Mouse (Mus musculus) CH12.LX (cell line): ENCODE measurements around the gene Gphb5.

ENCODE experiments used
- CHD1 ChIP-seq: IDR thresholded peaks from 2 replicates; pipeline ENCODE4 v1.6.1; 2012; ENCODE audit warnings: low read depth, low read length, improper control_type of control experiment, inconsistent platforms
- CHD2 ChIP-seq: IDR thresholded peaks from 2 replicates; pipeline ENCODE4 v1.6.1; 2011; ENCODE audit warnings: low read length, improper control_type of control experiment
- CTCF ChIP-seq, 2 experiments: IDR thresholded peaks in 1 of 2; conservative IDR thresholded peaks in 1 of 2; 2 replicates each; pipeline ENCODE4 v1.5.1; 2011 to 2012; ENCODE audit warnings: low read depth in 2 of 2, low read length in 2 of 2, improper control_type of control experiment in 1 of 2, inconsistent platforms in 1 of 2, mild to moderate bottlenecking in 1 of 2, moderate library complexity in 1 of 2
- E2F4 ChIP-seq: IDR thresholded peaks from 2 replicates; pipeline ENCODE4 v1.6.1; 2011; ENCODE audit warnings: low read depth, low read length, improper control_type of control experiment; ENCODE audit not compliant: insufficient replicate concordance
- EP300 ChIP-seq: IDR thresholded peaks from 2 replicates; pipeline ENCODE4 v1.6.1; 2011; ENCODE audit warnings: low read length, improper control_type of control experiment
- JUN ChIP-seq: IDR thresholded peaks from 2 replicates; pipeline ENCODE4 v1.6.1; 2011; ENCODE audit warnings: low read depth, mild to moderate bottlenecking, low read length, improper control_type of control experiment, moderate library complexity; ENCODE audit not compliant: insufficient read depth
- MYC ChIP-seq: IDR thresholded peaks from 2 replicates; pipeline ENCODE4 v1.6.1; 2011; ENCODE audit warnings: low read depth, mild to moderate bottlenecking, improper control_type of control experiment, low read length
- POLR2A ChIP-seq: IDR thresholded peaks from 2 replicates; pipeline ENCODE4 v1.6.1; 2011; ENCODE audit warnings: low read depth, mild to moderate bottlenecking, improper control_type of control experiment, low read length
- RCOR1 ChIP-seq: conservative IDR thresholded peaks from 2 replicates; pipeline ENCODE4 v1.6.1; 2012; ENCODE audit warnings: low read depth, mild to moderate bottlenecking, inconsistent platforms, low read length, improper control_type of control experiment
- TBP ChIP-seq: conservative IDR thresholded peaks from 2 replicates; pipeline ENCODE4 v1.6.1; 2011; ENCODE audit warnings: low read depth, low read length, improper control_type of control experiment
- UBTF ChIP-seq: IDR thresholded peaks from 2 replicates; pipeline ENCODE4 v1.6.1; 2012; ENCODE audit warnings: low read depth, mild to moderate bottlenecking, inconsistent platforms, low read length, improper control_type of control experiment, moderate library complexity
- ZC3H11A ChIP-seq: IDR thresholded peaks from 2 replicates; pipeline ENCODE4 v1.6.1; 2012; ENCODE audit warnings: low read depth, mild to moderate bottlenecking, inconsistent platforms, low read length, improper control_type of control experiment
- ZMIZ1 ChIP-seq: IDR thresholded peaks from 2 replicates; pipeline ENCODE4 v1.6.1; 2012; ENCODE audit warnings: low read depth, mild to moderate bottlenecking, inconsistent platforms, low read length, improper control_type of control experiment

- no peak for TF ChIP-seq UBTF
- TF ChIP-seq TBP, result no peak
- TF ChIP-seq RCOR1, result no peak
- TF ChIP-seq MYC, result no peak
- no peak for TF ChIP-seq ZC3H11A
- TF ChIP-seq POLR2A, result no peak
- TF ChIP-seq E2F4, result no peak
- TF ChIP-seq JUN, result no peak
- no peak for TF ChIP-seq CTCF (conservative IDR thresholded peaks at IDR 0.05 in 1 of 2, IDR thresholded peaks at IDR 0.05 in 1 of 2; ENCODE audit: low read depth in 2 of 2, low read length in 2 of 2)
- no peak for TF ChIP-seq CHD2
- TF ChIP-seq EP300, result no peak
- no peak for TF ChIP-seq ZMIZ1
- TF ChIP-seq CHD1, result no peak
Measured at GRCm38 (mm10) chr12:75387156-75387555, 29.4 kb downstream of the Gphb5 start.
